Mouse (Mus musculus): ENCODE results near the gene Ntm.

The Ntm gene

GRCm38 (mm10) chr9:29130717-29131292, 832.1 kb downstream of the Ntm start:
- in situ Hi-C loops (cut with MboI) = no loop called here

DNA sequence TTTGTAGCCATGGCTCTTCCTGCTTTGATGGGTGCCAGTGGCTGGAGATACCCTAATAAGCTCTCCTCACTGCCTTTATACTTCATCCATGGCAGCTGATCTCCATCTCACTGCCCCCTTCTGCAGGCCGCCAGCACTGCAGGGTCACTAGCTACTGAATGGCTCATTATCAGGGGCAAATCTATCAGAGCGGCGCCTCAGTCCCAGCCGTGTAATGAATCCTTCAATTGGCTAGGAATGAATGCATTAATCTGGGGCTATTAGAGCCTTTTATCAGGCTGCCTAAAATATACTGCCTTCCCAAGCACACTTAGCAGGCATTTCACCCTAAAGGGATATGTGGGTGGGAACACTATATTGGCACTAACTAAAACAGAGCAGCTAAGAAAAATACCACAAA, 832.6 kb downstream of the Ntm start:
- in situ Hi-C loops (cut with MboI) = no loop called here

GRCm38 (mm10) chr9:29128416-29128815, 834.5 kb downstream of the Ntm start:
- in situ Hi-C loops (cut with MboI) = no loop called here

GRCm38 (mm10) chr9:29124455-29124854, 838.5 kb downstream of the Ntm start:
- in situ Hi-C loops (cut with MboI) = no loop called here

GRCm38 (mm10) chr9:29123828-29124227, 839.1 kb downstream of the Ntm start:
- in situ Hi-C loops (cut with MboI) = no loop called here

GRCm38 (mm10) chr9:29117561-29118112, 845.3 kb downstream of the Ntm start:
- in situ Hi-C loops (cut with MboI) = no loop called here

DNA sequence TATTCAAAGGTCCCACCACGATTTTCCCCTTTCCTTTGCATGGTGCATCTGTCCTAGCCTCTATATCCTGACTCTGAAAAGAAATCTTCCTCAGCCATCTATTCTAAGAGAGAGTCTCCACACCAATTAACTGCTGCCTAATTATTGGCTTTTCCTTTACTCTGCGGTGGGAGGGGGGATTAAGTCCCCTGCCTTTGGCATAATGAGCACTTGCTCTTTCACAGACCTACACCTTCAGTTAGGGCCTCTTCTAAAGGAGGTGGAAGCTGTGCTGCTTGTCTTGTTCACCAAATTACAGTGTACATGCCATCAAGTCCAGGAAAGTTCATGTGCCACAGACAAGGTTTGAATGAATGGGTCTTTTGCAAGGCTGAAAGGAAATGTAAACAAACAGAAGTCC, 847.6 kb downstream of the Ntm start:
- in situ Hi-C loops (cut with MboI) = no loop called here

- in situ Hi-C loops (cut with MboI) = no loop called here
Measured at GRCm38 (mm10) chr9:29106771-29107170, 856.2 kb downstream of the Ntm start.

DNA sequence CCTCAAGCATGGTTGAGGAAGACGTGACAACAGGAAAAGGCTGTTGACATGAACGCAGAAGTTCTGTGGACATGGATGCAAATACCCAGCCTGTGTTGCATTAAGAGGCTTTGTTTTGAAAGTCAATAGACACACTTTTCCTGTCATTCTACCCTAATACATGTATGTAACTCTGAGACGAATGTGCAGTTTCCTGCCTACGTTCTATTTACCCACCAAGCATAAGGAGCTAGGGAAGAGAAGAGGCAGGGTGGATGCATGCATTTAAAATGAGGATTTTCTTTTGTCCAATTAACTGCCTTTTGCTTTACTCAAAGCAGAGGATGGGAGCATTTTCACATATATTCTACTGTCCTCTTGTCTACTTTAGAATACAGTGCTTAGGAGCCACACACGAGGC, 858.5 kb downstream of the Ntm start:
- in situ Hi-C loops (cut with MboI) = no loop called here

DNA sequence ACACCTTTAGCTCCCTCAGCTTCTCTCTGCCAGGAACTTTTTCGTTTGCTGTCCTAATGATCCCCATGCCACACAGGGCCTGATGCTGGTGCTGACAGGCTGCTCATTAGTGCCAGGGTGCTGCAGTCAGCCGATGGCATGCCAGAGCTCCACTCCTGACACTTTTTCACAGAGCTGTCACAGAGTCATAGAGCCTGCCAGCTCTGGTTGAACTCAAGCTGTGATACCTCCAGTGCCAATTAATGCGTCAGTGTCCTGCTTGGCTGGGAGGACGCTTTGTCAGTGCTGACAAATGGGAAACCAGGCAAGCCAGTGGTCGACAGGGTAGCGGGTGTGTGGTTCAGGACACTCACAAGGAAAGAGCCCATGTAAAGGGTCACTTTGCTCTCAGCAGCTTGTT, 858.9 kb downstream of the Ntm start:
- in situ Hi-C loops (cut with MboI) = no loop called here

DNA sequence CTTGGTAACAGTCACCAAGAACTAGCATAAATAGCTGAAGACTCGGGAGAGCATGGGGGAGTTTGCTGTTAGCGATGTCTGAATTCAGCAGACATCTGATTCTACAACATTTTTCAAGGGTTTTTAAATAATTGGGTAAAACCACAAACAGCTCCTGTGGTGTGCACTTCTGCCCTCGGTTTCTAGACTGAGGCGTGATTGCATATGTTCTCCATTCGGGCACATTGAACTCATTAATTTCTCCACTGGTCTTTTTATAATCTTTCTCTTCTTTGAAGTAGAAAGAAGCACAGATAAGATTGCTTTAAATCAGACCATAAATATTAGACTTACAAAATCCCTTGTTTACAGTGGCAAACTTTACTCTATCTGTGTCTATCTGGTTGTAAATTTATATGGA, 862.3 kb downstream of the Ntm start:
- in situ Hi-C loops (cut with MboI) = no loop called here

DNA sequence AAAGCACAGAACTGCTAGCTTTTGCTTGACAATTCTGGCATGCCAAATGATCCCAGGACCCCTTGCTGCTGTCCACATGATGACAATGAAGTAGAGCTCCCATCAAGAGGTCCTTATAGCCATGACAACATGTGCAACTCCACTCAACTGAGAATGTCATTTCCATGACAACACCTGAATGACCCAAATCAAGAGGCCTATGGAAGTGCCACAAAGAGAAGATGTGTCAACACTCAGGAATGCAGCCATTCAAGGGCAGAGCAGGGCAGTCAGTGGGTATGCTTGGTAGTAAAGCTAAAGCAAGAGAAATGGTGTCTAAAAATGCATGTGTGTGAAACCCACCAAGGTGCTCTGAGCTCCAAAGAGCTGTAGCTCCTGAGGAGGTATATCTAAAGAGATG, 870.5 kb downstream of the Ntm start:
- in situ Hi-C loops (cut with MboI) = no loop called here

- in situ Hi-C loops (cut with MboI) = no loop called here
Measured at GRCm38 (mm10) chr9:29088657-29089056, 874.3 kb downstream of the Ntm start.

- in situ Hi-C loops (cut with MboI) = no loop called here
Measured at GRCm38 (mm10) chr9:29087656-29088055, 875.3 kb downstream of the Ntm start.

GRCm38 (mm10) chr9:29087171-29087570, 875.8 kb downstream of the Ntm start:
- in situ Hi-C loops (cut with MboI) = no loop called here

DNA sequence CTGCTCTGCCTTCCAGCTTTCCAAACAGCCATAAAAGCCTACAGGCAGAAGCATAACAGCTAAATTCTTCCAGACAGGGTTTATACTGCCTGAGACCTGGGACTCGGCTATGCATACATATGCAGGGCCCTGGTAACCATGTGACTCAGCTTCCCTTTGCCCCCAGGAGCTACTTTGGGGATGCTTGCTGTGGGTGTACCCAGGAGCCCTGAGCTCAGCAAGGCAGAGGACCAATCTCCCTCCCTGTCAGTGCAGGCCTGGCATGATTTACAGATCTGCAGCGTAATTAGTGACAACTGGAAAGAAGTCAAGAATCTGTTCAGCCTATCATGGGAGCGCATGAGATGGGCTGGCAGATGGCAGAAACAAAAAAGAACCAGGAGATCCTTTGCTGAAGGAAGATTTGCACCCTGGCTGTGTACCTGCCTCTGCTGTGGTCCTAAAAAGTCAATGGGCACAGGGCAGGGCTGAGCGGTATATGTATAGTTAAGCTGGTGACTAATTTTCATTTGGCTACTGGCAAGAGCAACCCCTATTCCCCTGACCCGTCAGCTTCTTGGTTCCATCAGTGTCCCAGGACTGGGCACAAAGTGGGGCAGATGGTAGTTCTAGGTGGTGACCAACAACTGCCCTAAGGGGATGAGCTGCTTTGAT, 886.9 kb downstream of the Ntm start:
- in situ Hi-C loops (cut with MboI) = no loop called here

DNA sequence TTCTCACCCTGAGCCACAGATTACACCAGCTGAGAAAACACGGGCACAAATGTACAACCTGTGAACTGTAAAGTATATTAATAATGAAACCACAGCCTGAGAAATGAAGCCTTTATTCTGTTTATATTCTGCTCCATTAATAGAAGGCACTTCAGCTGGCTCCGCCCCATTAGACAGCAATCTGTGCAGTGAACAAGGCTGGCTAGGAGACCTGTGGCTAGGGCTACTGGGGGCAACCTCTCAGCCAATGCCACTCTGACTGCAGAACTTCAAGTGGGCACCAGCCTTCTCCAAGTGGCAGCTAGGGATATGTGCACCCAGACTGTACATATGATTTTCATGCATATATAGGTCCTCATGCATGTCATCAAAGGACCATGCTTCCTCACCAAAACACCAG, 887.7 kb downstream of the Ntm start:
- in situ Hi-C loops (cut with MboI) = no loop called here

DNA sequence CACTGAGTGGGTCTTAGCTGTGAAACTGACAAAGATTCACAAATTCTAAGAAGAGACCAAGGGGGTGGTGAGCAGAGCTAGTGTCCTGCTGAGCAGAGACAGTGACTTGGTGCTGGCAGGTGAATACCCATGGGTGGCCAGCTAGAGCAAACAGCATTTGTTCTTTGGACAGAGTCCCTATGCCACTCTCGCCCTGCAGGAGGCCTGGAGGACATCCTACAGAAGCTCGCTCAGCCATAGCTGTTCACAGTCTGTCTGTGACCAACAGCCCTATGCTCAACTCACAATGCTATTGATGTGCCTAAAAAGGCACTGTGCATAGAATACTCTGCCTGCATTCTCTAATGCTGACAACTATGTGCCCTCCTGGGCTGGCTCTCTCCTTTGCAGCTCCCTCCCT, 888.4 kb downstream of the Ntm start:
- in situ Hi-C loops (cut with MboI) = no loop called here

- in situ Hi-C loops (cut with MboI) = no loop called here
Measured at GRCm38 (mm10) chr9:29071997-29072396, 890.9 kb downstream of the Ntm start.

- in situ Hi-C loops (cut with MboI) = no loop called here
Measured at GRCm38 (mm10) chr9:29067572-29067971, 895.4 kb downstream of the Ntm start.

- in situ Hi-C loops (cut with MboI) = no loop called here
Measured at GRCm38 (mm10) chr9:29060293-29060692, 902.6 kb downstream of the Ntm start.

- in situ Hi-C loops (cut with MboI) = no loop called here
Measured at GRCm38 (mm10) chr9:29058811-29059210, 904.1 kb downstream of the Ntm start.

DNA sequence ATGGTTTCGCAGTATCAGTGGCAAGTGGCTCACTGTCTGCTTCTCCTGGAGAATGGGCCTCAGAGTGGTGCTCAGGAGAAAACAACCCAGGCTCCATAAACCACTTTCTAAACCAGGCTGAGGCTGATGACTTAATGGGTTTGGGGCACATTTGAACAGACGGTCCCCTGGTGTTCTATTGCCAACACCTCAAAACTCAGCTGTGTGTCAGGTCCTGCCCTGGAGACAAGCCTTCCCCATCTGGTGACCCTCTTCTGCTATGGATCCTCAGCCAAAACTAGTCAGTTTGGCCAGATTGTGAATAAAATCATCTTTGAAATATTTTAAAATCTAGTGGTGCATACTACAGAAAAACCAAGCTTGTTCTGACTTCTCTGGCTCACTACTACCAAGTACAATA, 907.3 kb downstream of the Ntm start:
- in situ Hi-C loops (cut with MboI) = no loop called here

DNA sequence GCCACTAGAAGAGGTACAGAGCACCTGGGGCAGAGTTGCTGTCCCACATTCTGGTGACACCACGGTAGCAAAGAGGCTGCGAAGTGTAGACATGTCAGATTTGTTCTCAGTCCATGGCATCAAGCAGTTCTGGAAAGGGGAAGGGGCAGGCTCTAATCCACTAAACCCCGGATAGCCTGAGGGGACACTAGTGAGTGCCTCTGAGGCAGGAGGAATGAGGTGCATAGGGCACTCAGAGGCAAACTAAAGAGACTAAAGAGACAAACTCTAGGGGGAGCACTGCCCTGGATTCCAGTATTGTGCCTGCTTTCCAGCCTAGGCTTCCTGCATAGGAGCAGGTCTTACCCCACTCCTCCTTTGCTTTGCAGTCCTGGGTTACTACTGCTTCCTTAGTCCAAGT, 926.5 kb downstream of the Ntm start:
- in situ Hi-C loops (cut with MboI) = no loop called here

Data from mature B cell (primary cell).